8 mouse cellular contexts compared by ENCODE assay signal in genomic region chr19:58910941-58911368, GRCm38 (mm10). TPM values are rescaled to one million over a fixed set of nuclear protein-coding genes. Genes with fewer than 3 reads are reported as not detected.
A peak's percentile ranks its signal among the peaks of the same experiment; 100 is the strongest.
DNase-seq lines count a peak whose midpoint lies in the region; ATAC-seq and TF ChIP-seq lines count a peak whose summit lies in the region.

No protein-coding gene starts in this region.

- H3K27me3 ChIP-seq in kidney, embryonic 16.5 days (ENCODE audit: insufficient read depth, low read length), result peaks cover 4% of the 10 kb centered on the region; the same call in 1 of the 2 replicates
- H3K27me3 ChIP-seq in hindbrain, embryonic 16.5 days (replicated peaks; ENCODE audit: control insufficient read depth, insufficient read depth, low read length), result peaks cover 8% of the 10 kb centered on the region; the same call in 1 of the 2 replicates
- H3K27me3 ChIP-seq in thymus, adult 2 months (ENCODE audit: control insufficient read depth, insufficient read depth, low read length), result no peaks in the 10 kb centered on the region

- no peaks in the 10 kb centered on the region for H3K9me3 ChIP-seq in kidney, embryonic 16.5 days (ENCODE audit: low read length)
- H3K9me3 ChIP-seq in hindbrain, embryonic 16.5 days (ENCODE audit: control insufficient read depth, low read length), result no peaks in the 10 kb centered on the region

- no peak for TF ChIP-seq POLR2A in thymus, adult 2 months (IDR thresholded peaks at IDR 0.05; ENCODE audit: control insufficient read depth, extremely low read depth, insufficient read depth, low read length, poor library complexity)

- H3K4me2 ChIP-seq in kidney, embryonic 16.5 days (replicated peaks; ENCODE audit: low read depth, low read length), result peak overlapping the region; percentile 67
- H3K4me2 ChIP-seq in hindbrain, embryonic 16.5 days (ENCODE audit: low read length), result peak overlapping the region; percentile 66

- 3% methylated on average over 11 of the region's 11 CpGs for WGBS in kidney, embryonic 16.5 days
- 1% methylated on average over 11 of the region's 11 CpGs for WGBS in hindbrain, embryonic 16.5 days
- 7% methylated on average over 11 of the region's 11 CpGs for WGBS in thymus, adult 2 months

- peak; percentile 56; the same call in 1 of the 2 replicates for ATAC-seq in kidney, embryonic 16.5 days (ENCODE audit: low FRiP score, low TSS enrichment)
- ATAC-seq in hindbrain, embryonic 16.5 days, result peak; percentile 69
- no peak for ATAC-seq in activated CD4-positive, CD25-positive, alpha-beta regulatory T cell, adult 4 months

- peaks cover 3% of the 10 kb centered on the region; the same call in 1 of the 2 replicates for H3K4me1 ChIP-seq in kidney, embryonic 16.5 days (ENCODE audit: insufficient read depth, low read length)
- peaks cover 2% of the 10 kb centered on the region for H3K4me1 ChIP-seq in hindbrain, embryonic 16.5 days (ENCODE audit: control insufficient read depth, insufficient read depth, low read depth, low read length)
- peaks cover 4% of the 10 kb centered on the region; the same call in 1 of the 2 replicates for H3K4me1 ChIP-seq in thymus, adult 2 months (replicated peaks; ENCODE audit: control insufficient read depth, insufficient read depth, low read length)

- H3K36me3 ChIP-seq in kidney, embryonic 16.5 days (ENCODE audit: insufficient read depth, low read length), result no peaks in the 10 kb centered on the region
- no peaks in the 10 kb centered on the region for H3K36me3 ChIP-seq in hindbrain, embryonic 16.5 days (ENCODE audit: control insufficient read depth, insufficient read depth, low read length)
- no peaks in the 10 kb centered on the region for H3K36me3 ChIP-seq in thymus, adult 2 months (ENCODE audit: control insufficient read depth, insufficient read depth, low read length)

- H3K27ac ChIP-seq in kidney, embryonic 16.5 days (ENCODE audit: low read length), result no peak overlapping the region
- no peak overlapping the region for H3K27ac ChIP-seq in hindbrain, embryonic 16.5 days (ENCODE audit: low read depth, low read length)
- H3K27ac ChIP-seq in thymus, adult 2 months (ENCODE audit: control insufficient read depth, insufficient read depth, low read length), result no peak overlapping the region

- peak overlapping the region; percentile 40 for H3K9ac ChIP-seq in kidney, embryonic 16.5 days (replicated peaks; ENCODE audit: low read length)
- H3K9ac ChIP-seq in hindbrain, embryonic 16.5 days (ENCODE audit: low read depth, low read length), result peak overlapping the region; percentile 55

- DNase-seq in kidney, adult 11 months, result no peak
- DNase-seq in embryo, embryonic 10.5 days (ENCODE audit: low spot score), result peak; percentile 54
- DNase-seq in lung, postnatal 36 days, result peak; percentile 46
- DNase-seq in thymus, adult 2 months, result peak; percentile 24
- DNase-seq in layer of hippocampus, adult 18-20 months (ENCODE audit: low spot score in 2 of 2), result no peak

- no peak for TF ChIP-seq CTCF in thymus, adult 2 months (IDR thresholded peaks at IDR 0.05; ENCODE audit: borderline replicate concordance, control insufficient read depth, extremely low read depth, insufficient read depth, low read length, poor library complexity)

- peak overlapping the region; percentile 44 for H3K4me3 ChIP-seq in kidney, embryonic 16.5 days (ENCODE audit: low read length)
- peak overlapping the region; percentile 41 for H3K4me3 ChIP-seq in hindbrain, embryonic 16.5 days (ENCODE audit: low read length)
- H3K4me3 ChIP-seq in thymus, adult 2 months (ENCODE audit: control insufficient read depth, insufficient read depth, low read length), result peak overlapping the region; percentile 32

RNA-seq across cellular contexts. Expression of gene Eno4, which starts 32.3 kb away (rescaled TPM):
- polyA plus RNA-seq in kidney, embryonic 16.5 days (2015; fragmentation: Nextera tagmentation; extraction: Ambion mirVana), result 0.64 and 0.85 TPM in 2 replicates
- 2.1 and 2.2 TPM in 2 replicates for polyA plus RNA-seq in hindbrain, embryonic 16.5 days (2015; fragmentation: Nextera tagmentation; extraction: Ambion mirVana)
- polyA plus RNA-seq in thymus, adult 2 months (2012; rRNA removed), result 0.09 and 0.14 TPM in 2 replicates
- 1 to 10 TPM; 1.3 to 1.5 TPM for total RNA-seq in layer of hippocampus, adult 18-20 months (2021)
- not detected for polyA plus RNA-seq in activated CD4-positive, CD25-positive, alpha-beta regulatory T cell, adult 4 months (2017; shearing (Covaris generic))

RNA-seq across cellular contexts. Expression of gene Hspa12a, which starts 32.5 kb away (rescaled TPM):
- polyA plus RNA-seq in kidney, embryonic 16.5 days (2015; fragmentation: Nextera tagmentation; extraction: Ambion mirVana), result 18.1 TPM in 2 replicates
- polyA plus RNA-seq in hindbrain, embryonic 16.5 days (2015; fragmentation: Nextera tagmentation; extraction: Ambion mirVana), result 62.6 and 73.1 TPM in 2 replicates
- polyA plus RNA-seq in thymus, adult 2 months (2012; rRNA removed), result 1.5 and 3.3 TPM in 2 replicates
- 100 to 1,000 TPM; 238 to 250 TPM for total RNA-seq in layer of hippocampus, adult 18-20 months (2021)
- 1 to 10 TPM in 1 of 2 experiments, under 1 TPM in 1; 0.81 to 1.5 TPM for polyA plus RNA-seq in activated CD4-positive, CD25-positive, alpha-beta regulatory T cell, adult 4 months (2017; shearing (Covaris generic))

Comparison
In these comparisons a context has a peak if more than half of its experiments do, and no peak if none do; other contexts are left out.
1. DNase-seq: peak in embryo, embryonic 10.5 days (single experiment), lung, postnatal 36 days (single experiment) and thymus, adult 2 months (single experiment); none in kidney, adult 11 months (single experiment) and layer of hippocampus, adult 18-20 months (0 of 2).
2. Peak in every context shown above with its lines, with median percentiles within 50 percentile points of each other: H3K4me3 ChIP-seq.